Mouse (Mus musculus): Measurements from ENCODE around the gene Ccdc6.

The Ccdc6 gene

GRCm38 (mm10) chr10:70088788-70089187, 8.1 kb upstream of the Ccdc6 start:
- in situ Hi-C loops (cut with MboI; ENCODE audit: low pct_unique_long_range_greater_than_20kb in 1 of 2, low sequenced_read_pairs in 2 of 2, unreplicated experiment in 1 of 2) = no loop called here

GRCm38 (mm10) chr10:70091876-70092462, 5.0 kb upstream of the Ccdc6 start:
- in situ Hi-C loops (cut with MboI; ENCODE audit: low pct_unique_long_range_greater_than_20kb in 1 of 2, low sequenced_read_pairs in 2 of 2, unreplicated experiment in 1 of 2) = no loop called here

- in situ Hi-C loops (cut with MboI; ENCODE audit: low pct_unique_long_range_greater_than_20kb in 1 of 2, low sequenced_read_pairs in 2 of 2, unreplicated experiment in 1 of 2) = no loop called here
These were observed 3.1 kb upstream of the Ccdc6 start for GRCm38 (mm10) chr10:70093782-70094181.

GRCm38 (mm10) chr10:70095031-70095470, 1.9 kb upstream of the Ccdc6 start:
- in situ Hi-C loops (cut with MboI; ENCODE audit: low pct_unique_long_range_greater_than_20kb in 1 of 2, low sequenced_read_pairs in 2 of 2, unreplicated experiment in 1 of 2) = no loop called here

GRCm38 (mm10) chr10:70095506-70096270, 1.2 kb upstream of the Ccdc6 start:
- in situ Hi-C loops (cut with MboI; ENCODE audit: low pct_unique_long_range_greater_than_20kb in 1 of 2, low sequenced_read_pairs in 2 of 2, unreplicated experiment in 1 of 2) = no loop called here

- in situ Hi-C loops (cut with MboI; ENCODE audit: low pct_unique_long_range_greater_than_20kb in 1 of 2, low sequenced_read_pairs in 2 of 2, unreplicated experiment in 1 of 2) = no loop called here
These were observed 475 bp downstream of the Ccdc6 start for GRCm38 (mm10) chr10:70097291-70097901.

- in situ Hi-C loops (cut with MboI; ENCODE audit: low pct_unique_long_range_greater_than_20kb in 1 of 2, low sequenced_read_pairs in 2 of 2, unreplicated experiment in 1 of 2) = no loop called here
These were observed 1.1 kb downstream of the Ccdc6 start for GRCm38 (mm10) chr10:70097911-70098569.

- in situ Hi-C loops (cut with MboI; ENCODE audit: low pct_unique_long_range_greater_than_20kb in 1 of 2, low sequenced_read_pairs in 2 of 2, unreplicated experiment in 1 of 2) = no loop called here
These were observed 1.7 kb downstream of the Ccdc6 start for GRCm38 (mm10) chr10:70098626-70099025.

GRCm38 (mm10) chr10:70099052-70099451, 2.1 kb downstream of the Ccdc6 start:
- in situ Hi-C loops (cut with MboI; ENCODE audit: low pct_unique_long_range_greater_than_20kb in 1 of 2, low sequenced_read_pairs in 2 of 2, unreplicated experiment in 1 of 2) = no loop called here

GRCm38 (mm10) chr10:70102086-70102485, 5.2 kb downstream of the Ccdc6 start:
- in situ Hi-C loops (cut with MboI; ENCODE audit: low pct_unique_long_range_greater_than_20kb in 1 of 2, low sequenced_read_pairs in 2 of 2, unreplicated experiment in 1 of 2) = no loop called here

- in situ Hi-C loops (cut with MboI; ENCODE audit: low pct_unique_long_range_greater_than_20kb in 1 of 2, low sequenced_read_pairs in 2 of 2, unreplicated experiment in 1 of 2) = no loop called here
These were observed 11.1 kb downstream of the Ccdc6 start for GRCm38 (mm10) chr10:70108016-70108415.

- in situ Hi-C loops (cut with MboI; ENCODE audit: low pct_unique_long_range_greater_than_20kb in 1 of 2, low sequenced_read_pairs in 2 of 2, unreplicated experiment in 1 of 2) = no loop called here
These were observed 13.1 kb downstream of the Ccdc6 start for GRCm38 (mm10) chr10:70109974-70110373.

GRCm38 (mm10) chr10:70110815-70111214, 13.9 kb downstream of the Ccdc6 start:
- in situ Hi-C loops (cut with MboI; ENCODE audit: low pct_unique_long_range_greater_than_20kb in 1 of 2, low sequenced_read_pairs in 2 of 2, unreplicated experiment in 1 of 2) = no loop called here

GRCm38 (mm10) chr10:70111643-70112042, 14.7 kb downstream of the Ccdc6 start:
- in situ Hi-C loops (cut with MboI; ENCODE audit: low pct_unique_long_range_greater_than_20kb in 1 of 2, low sequenced_read_pairs in 2 of 2, unreplicated experiment in 1 of 2) = no loop called here

GRCm38 (mm10) chr10:70114048-70114635, 17.2 kb downstream of the Ccdc6 start:
- in situ Hi-C loops (cut with MboI; ENCODE audit: low pct_unique_long_range_greater_than_20kb in 1 of 2, low sequenced_read_pairs in 2 of 2, unreplicated experiment in 1 of 2) = no loop called here

GRCm38 (mm10) chr10:70116454-70116853, 19.5 kb downstream of the Ccdc6 start:
- in situ Hi-C loops (cut with MboI; ENCODE audit: low pct_unique_long_range_greater_than_20kb in 1 of 2, low sequenced_read_pairs in 2 of 2, unreplicated experiment in 1 of 2) = no loop called here

GRCm38 (mm10) chr10:70119451-70119850, 22.5 kb downstream of the Ccdc6 start:
- in situ Hi-C loops (cut with MboI; ENCODE audit: low pct_unique_long_range_greater_than_20kb in 1 of 2, low sequenced_read_pairs in 2 of 2, unreplicated experiment in 1 of 2) = no loop called here

- in situ Hi-C loops (cut with MboI; ENCODE audit: low pct_unique_long_range_greater_than_20kb in 1 of 2, low sequenced_read_pairs in 2 of 2, unreplicated experiment in 1 of 2) = no loop called here
These were observed 23.0 kb downstream of the Ccdc6 start for GRCm38 (mm10) chr10:70119851-70120370.

Data from mouse embryonic stem cell (cell line).